Mouse (Mus musculus): ENCODE results near the gene Urod. TPM values are rescaled to one million over a fixed set of nuclear protein-coding genes. Genes with fewer than 3 reads are reported as not detected.

The Urod gene
- polyA plus RNA-seq, 1 experiment = 56.1 TPM

- no peak for DNase-seq
- TF ChIP-seq CTCF (IDR thresholded peaks at IDR 0.05; ENCODE audit: insufficient read depth, low read length) (no peak), POLR2A (IDR thresholded peaks at IDR 0.05; ENCODE audit: borderline replicate concordance, extremely low read depth, low read depth, low read length) (no peak)
- no peaks in the 10 kb centered on the region for H3K4me1 ChIP-seq (ENCODE audit: control insufficient read depth, insufficient read depth, low read length)
- H3K4me3 ChIP-seq (replicated peaks; ENCODE audit: extremely low read depth, low read depth, low read length) = no peak overlapping the region
- 92% methylated on average over 7 of the region's 7 CpGs for WGBS
Measured at GRCm38 (mm10) chr4:116954951-116955350, 39.3 kb downstream of the Urod start.

GRCm38 (mm10) chr4:116951642-116952041 is 42.6 kb downstream of the Urod start:
- DNase-seq = no peak

DNA sequence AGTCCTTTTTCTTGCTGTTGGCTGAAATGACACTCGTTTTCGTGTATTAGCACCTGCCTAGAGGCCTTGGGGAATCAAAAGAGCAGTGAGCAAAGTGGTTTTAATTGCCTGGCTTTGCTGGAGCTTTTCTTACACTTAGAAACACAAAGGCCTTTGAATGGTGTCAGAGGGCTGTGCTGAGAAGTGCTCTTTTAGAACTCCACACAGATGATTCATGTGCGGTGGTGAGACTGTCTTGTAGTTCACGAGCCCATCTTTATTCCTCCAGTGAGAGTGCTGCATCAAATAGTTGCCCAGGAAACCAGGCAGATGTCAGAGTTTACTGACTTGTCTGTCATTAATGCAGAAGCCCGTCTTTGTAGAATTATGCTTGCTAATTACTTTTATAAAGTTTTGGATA is 50.2 kb downstream of the Urod start:
- no peak overlapping the region for H3K4me3 ChIP-seq (replicated peaks; ENCODE audit: extremely low read depth, low read depth, low read length)
- DNase-seq = no peak
- TF ChIP-seq POLR2A (IDR thresholded peaks at IDR 0.05; ENCODE audit: borderline replicate concordance, extremely low read depth, low read depth, low read length) (no peak), CTCF (IDR thresholded peaks at IDR 0.05; ENCODE audit: insufficient read depth, low read length) (no peak)
- no peaks in the 10 kb centered on the region for H3K4me1 ChIP-seq (ENCODE audit: control insufficient read depth, insufficient read depth, low read length)
- 66% methylated on average over 5 of the region's 5 CpGs for WGBS

More at GRCm38 (mm10) chr4:116951642-116952041, 42.6 kb downstream of the Urod start:
- 31% methylated on average over 1 of the region's 1 CpGs for WGBS
- Histone ChIP-seq H3K4me1 (ENCODE audit: control insufficient read depth, insufficient read depth, low read length) (no peaks in the 10 kb centered on the region), H3K4me3 (replicated peaks; ENCODE audit: extremely low read depth, low read depth, low read length) (no peak overlapping the region)
- TF ChIP-seq POLR2A (IDR thresholded peaks at IDR 0.05; ENCODE audit: borderline replicate concordance, extremely low read depth, low read depth, low read length) (no peak), CTCF (IDR thresholded peaks at IDR 0.05; ENCODE audit: insufficient read depth, low read length) (no peak)

DNA sequence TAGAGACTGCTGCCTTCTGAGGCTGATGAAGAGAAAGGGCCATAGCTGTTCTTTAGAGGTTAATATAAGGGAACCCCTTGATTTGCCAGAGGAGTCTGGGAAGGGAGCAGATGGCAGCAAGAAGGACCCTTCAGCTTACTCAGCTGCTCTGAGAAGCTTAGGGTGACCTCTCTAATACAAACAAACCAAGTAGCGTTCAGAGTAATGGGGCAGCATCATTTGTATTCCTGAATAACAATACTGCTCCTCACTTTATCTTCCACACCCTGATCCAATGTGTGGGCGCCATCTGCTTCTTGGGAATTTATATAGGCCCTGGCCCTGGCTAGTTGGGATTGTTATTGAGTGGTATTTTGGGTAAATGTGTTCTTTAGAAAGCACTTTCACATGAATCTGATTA is 51.5 kb downstream of the Urod start:
- TF ChIP-seq POLR2A (IDR thresholded peaks at IDR 0.05; ENCODE audit: borderline replicate concordance, extremely low read depth, low read depth, low read length) (no peak), CTCF (IDR thresholded peaks at IDR 0.05; ENCODE audit: insufficient read depth, low read length) (no peak)
- no peaks in the 10 kb centered on the region for H3K4me1 ChIP-seq (ENCODE audit: control insufficient read depth, insufficient read depth, low read length)
- no peak overlapping the region for H3K4me3 ChIP-seq (replicated peaks; ENCODE audit: extremely low read depth, low read depth, low read length)
- 61% methylated on average over 2 of the region's 2 CpGs for WGBS
- no peak for DNase-seq

Other genes with a start within 250 kb of the Urod start
- gene Toe1, start 186.8 kb downstream of the Urod start, polyA plus RNA-seq (2012; rRNA removed) = 17.4 and 22.1 TPM in 2 replicates
- 7.5 and 7.6 TPM in 2 replicates for gene Mutyh, start 186.7 kb downstream of the Urod start, polyA plus RNA-seq (2012; rRNA removed)
- 0.53 and 0.69 TPM in 2 replicates for gene Hpdl, start 172.7 kb downstream of the Urod start, polyA plus RNA-seq (2012; rRNA removed)
- 1.9 and 2.6 TPM in 2 replicates for gene Zswim5, start 117.0 kb downstream of the Urod start, polyA plus RNA-seq (2012; rRNA removed)
- 66.3 and 69.1 TPM in 2 replicates for gene Hectd3, start 904 bp upstream of the Urod start, polyA plus RNA-seq (2012; rRNA removed)
- gene Eif2b3, start 25.0 kb upstream of the Urod start, polyA plus RNA-seq (2012; rRNA removed) = 4.3 and 6.1 TPM in 2 replicates
- gene Ptch2, start 101.7 kb upstream of the Urod start, polyA plus RNA-seq (2012; rRNA removed) = 8.3 and 8.8 TPM in 2 replicates
- gene Btbd19, start 131.3 kb upstream of the Urod start, polyA plus RNA-seq (2012; rRNA removed) = 12.1 and 13.7 TPM in 2 replicates
- 58.9 and 61.4 TPM in 2 replicates for gene Tctex1d4, start 132.4 kb upstream of the Urod start, polyA plus RNA-seq (2012; rRNA removed)
- 19.4 and 20.4 TPM in 2 replicates for gene Plk3, start 139.6 kb upstream of the Urod start, polyA plus RNA-seq (2012; rRNA removed)
- 456 and 494 TPM in 2 replicates for gene Rps8, start 161.8 kb upstream of the Urod start, polyA plus RNA-seq (2012; rRNA removed)
- gene Kif2c, start 188.2 kb upstream of the Urod start, polyA plus RNA-seq (2012; rRNA removed) = 0.34 and 0.86 TPM in 2 replicates

Measured in lung, adult 2 months (tissue).